Mouse (Mus musculus): ENCODE measurements around the gene 4930467E23Rik.
"Not testable (repeated sequence)": the region's sequence is repeated elsewhere in the genome, so short reads cannot be mapped to it uniquely, and the experiment has no call there.

- TF ChIP-seq CTCF (IDR thresholded peaks at IDR 0.05; ENCODE audit: low read depth); EP300 (optimal IDR thresholded peaks at IDR 0.05): not testable (repeated sequence)
Measured at GRCm38 (mm10) chr8:19709488-19709887, 19.9 kb upstream of the 4930467E23Rik start.

Data from stomach, postnatal 0 days (tissue).